Mouse (Mus musculus): Measurements from ENCODE around the gene Tecrl. TPM values are rescaled to one million over a fixed set of nuclear protein-coding genes. Genes with fewer than 3 reads are reported as not detected.

Tecrl gene
- total RNA-seq (2015) (not detected in 2 replicates), total RNA-seq (2017) (not detected in 2 replicates)

DNA sequence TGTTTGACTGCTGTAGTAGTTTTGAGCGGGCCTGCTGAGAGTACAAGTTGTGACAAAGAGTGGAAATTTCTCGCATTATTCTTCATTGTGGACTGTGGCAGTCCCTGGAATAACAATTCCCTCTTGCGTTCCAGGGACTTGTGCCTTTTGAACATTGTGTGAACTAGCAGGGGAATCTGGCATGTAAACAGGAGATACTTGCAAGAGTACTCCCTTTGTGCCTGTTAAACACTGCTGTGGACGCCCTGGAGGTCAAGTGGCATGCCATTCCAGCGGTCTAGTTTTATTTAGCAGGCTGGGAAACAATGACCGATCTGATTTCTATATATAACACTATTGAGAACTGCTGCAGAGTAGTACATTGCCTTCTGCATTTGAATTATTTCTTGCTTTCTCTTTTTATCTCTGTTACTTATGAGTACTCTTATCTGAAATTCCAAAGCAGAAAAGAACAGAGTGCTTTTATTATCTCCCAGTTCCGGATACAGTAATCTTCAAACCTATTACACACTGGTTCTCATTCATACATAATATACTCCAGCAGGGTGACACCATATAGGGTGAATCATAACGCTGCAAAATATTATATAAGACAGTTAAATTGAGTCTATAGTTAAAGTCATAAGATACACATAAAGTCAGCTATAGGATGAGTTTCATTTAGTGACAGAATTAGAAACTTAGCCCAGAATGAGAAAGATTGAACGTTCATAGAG lies at the start of gene Tecrl:
Gene Tecrl (minus strand): TSS at position 350 of the 716 bp plus-strand sequence.
- no peak for ATAC-seq (replicated peaks; ENCODE audit: poor library complexity)

DNA sequence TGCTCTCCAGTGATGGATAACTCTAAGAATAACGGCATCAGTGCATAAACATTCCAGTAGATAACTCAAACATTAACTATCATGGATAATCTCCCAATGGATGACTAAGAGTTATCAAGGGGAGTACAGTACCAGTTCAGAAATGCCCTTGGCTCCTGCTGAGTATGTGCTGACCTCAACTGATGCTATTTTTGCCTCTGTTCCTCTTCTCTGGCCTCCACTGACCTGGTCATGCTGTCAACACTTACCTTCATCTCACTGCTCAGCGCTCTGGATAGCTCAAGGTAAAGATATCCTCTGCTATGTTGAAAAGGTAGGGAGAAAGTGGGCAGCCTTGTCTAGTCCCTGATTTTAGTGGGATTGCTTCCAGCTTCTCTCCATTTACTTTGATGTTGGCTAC lies 30.0 kb upstream of the Tecrl start:
- ATAC-seq (replicated peaks; ENCODE audit: poor library complexity) = no peak

DNA sequence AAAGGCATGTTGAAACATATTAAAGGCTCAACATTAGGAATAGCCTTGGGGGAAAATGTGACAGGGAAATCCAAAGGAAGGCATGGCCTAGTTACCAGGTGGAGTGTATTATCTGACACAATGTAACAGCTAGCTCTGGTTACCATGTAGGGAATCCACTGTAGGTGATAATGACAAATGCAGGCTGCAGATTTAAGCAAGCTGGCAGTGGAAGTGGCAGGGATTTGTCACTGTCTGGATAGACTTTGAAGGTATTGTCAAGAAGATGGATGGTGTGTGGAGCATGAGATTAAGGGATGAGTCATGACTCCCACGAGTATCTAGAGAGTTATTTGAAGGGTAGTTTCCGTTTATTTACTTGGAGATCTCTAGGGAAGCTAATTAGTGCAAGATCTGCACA lies 3.4 kb downstream of the Tecrl start:
- no peak for ATAC-seq (replicated peaks; ENCODE audit: poor library complexity)

- ATAC-seq (replicated peaks; ENCODE audit: poor library complexity) = no peak
Measured at GRCm38 (mm10) chr5:83339144-83339543, 15.9 kb downstream of the Tecrl start.

DNA sequence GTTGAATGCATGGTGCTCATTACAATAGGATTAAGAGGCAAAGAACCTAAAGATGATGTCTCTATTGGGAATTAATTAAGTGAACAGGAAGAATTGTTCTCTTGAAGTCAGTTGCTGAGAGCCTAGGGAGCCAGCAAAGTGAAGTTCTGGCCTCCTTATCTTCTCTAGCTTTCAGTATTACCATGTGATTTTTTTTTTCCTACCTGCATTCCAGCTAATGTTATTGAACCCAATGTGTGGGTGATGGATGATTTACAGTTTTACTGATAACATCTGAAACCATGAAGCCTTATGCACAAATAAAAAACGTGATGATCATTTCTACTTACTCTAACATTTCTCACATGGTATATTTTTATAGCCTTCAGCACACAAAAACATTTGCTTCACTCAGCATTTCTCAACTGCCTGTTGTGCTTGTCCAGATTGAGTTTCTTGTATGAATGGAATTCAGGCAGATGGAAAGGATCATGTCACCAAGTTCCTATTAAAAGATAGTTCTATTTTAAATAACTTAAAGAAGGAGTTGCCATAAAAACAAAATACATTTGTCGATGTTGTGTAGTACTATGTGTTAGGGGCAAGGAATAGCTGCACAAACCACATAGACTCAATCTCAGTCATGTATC lies 87.7 kb downstream of the Tecrl start:
- no peak for ATAC-seq (replicated peaks; ENCODE audit: poor library complexity)

- ATAC-seq (replicated peaks; ENCODE audit: poor library complexity) = no peak
Measured at GRCm38 (mm10) chr5:83260059-83260458, 94.9 kb downstream of the Tecrl start.

DNA sequence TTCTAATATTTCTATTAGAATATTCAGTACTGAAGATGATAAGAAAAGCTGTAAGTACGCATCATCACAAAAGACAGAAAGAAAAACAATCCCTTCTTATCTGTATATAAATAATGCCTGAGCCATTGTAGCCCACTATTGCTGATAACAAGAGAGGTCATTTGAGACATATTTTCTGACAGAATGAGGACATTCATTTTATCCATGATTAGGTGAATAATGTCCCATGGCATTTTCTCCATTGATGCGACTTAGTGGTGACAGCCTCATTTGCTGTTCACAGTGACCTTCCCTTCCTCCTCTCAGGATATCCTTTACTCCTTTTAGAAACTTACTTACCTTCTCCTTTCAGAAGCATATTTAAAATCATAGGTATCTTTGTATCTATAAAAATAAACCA lies 100.9 kb downstream of the Tecrl start:
- no peak for ATAC-seq (replicated peaks; ENCODE audit: poor library complexity)

DNA sequence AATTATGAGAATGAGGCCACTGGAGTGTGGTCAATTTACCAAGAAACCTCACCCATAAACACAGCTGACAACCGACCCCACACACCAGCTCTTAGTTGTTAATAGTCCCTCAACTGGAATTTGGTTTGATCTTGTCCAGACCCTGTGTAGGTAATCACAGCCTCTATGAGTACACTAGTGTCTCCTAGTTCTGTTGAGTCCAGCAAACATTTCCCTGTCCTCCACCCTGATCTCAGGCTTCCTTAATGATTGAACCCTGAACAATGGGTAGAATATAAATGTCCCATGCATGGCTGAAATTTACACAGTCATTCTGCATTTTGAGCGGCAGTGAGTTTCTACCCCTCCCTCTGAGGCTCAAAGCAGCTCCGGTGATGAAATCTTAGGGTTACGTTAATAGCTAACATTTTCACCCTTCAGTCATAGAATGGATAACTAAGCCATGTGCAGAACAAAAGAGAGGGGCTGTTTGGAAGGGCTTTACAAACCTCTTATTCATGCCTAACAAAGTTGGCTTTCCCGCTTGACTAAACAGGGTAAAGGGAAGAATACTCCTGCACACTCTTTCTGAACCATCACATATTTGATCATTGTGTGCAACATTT lies 116.0 kb downstream of the Tecrl start:
- no peak for ATAC-seq (replicated peaks; ENCODE audit: poor library complexity)
